Mouse (Mus musculus) brain, embryonic 14.5 days (tissue): ENCODE measurements around the gene Akt3. TPM values are rescaled to one million over a fixed set of nuclear protein-coding genes. Genes with fewer than 3 reads are reported as not detected.
A peak's percentile ranks its signal among the peaks of the same experiment; 100 is the strongest.

Experiments used
- DNase-seq: peaks from one replicate; pipeline ENCODE4 v3.0.0-alpha.2; 2011; ENCODE audit warnings: low read depth
- CTCF ChIP-seq: fragments of 200-500 bp; IDR thresholded peaks from 2 replicates; pipeline ENCODE4 v1.5.1; 2012; ENCODE audit warnings: inconsistent platforms, mild to moderate bottlenecking, moderate library complexity, borderline replicate concordance; ENCODE audit not compliant: insufficient read depth, insufficient read length; ENCODE audit errors: extremely low read depth
- POLR2A ChIP-seq: fragments of 200-500 bp; IDR thresholded peaks from 2 replicates; pipeline ENCODE4 v1.6.1; 2012; ENCODE audit warnings: mild to moderate bottlenecking, inconsistent platforms, borderline replicate concordance; ENCODE audit not compliant: poor library complexity, insufficient read depth, insufficient read length, severe bottlenecking; ENCODE audit errors: extremely low read depth
- polyA plus RNA-seq: library from polyadenylated mRNA; depleted of rRNA; stranded (reverse); fragments of >200 nt; gene quantifications from 2 replicates; pipeline ENCODE4 v1.2.3, GENCODE M21; 2012

Akt3 gene
- polyA plus RNA-seq, 1 experiment = 55.5 TPM

GRCm38 (mm10) chr1:177046963-177047362 is 211.0 kb downstream of the Akt3 start:
- DNase-seq = no peak
- TF ChIP-seq CTCF (no peak), POLR2A (no peak)

- no peak for TF ChIP-seq POLR2A
- no peak for TF ChIP-seq CTCF
- no peak for DNase-seq
These were observed 212.1 kb downstream of the Akt3 start for GRCm38 (mm10) chr1:177045885-177046284.

- TF ChIP-seq POLR2A = no peak
- no peak for TF ChIP-seq CTCF
- no peak for DNase-seq
These were observed 217.9 kb downstream of the Akt3 start for GRCm38 (mm10) chr1:177040058-177040457.

GRCm38 (mm10) chr1:177039093-177039674 is 218.8 kb downstream of the Akt3 start:
- TF ChIP-seq POLR2A (no peak), CTCF (no peak)
- DNase-seq = peak; percentile 89

GRCm38 (mm10) chr1:177038383-177038782 is 219.6 kb downstream of the Akt3 start:
- TF ChIP-seq POLR2A (no peak), CTCF (peak; percentile 8; the same call in 1 of the 2 replicates)
- DNase-seq = peak; percentile 56

GRCm38 (mm10) chr1:177035460-177035859 is 222.5 kb downstream of the Akt3 start:
- TF ChIP-seq POLR2A = no peak
- no peak for TF ChIP-seq CTCF
- DNase-seq = peak; percentile 70

- DNase-seq = peak; percentile 51
- TF ChIP-seq CTCF (no peak), POLR2A (no peak)
These were observed 225.8 kb downstream of the Akt3 start for GRCm38 (mm10) chr1:177032233-177032632.

- no peak for DNase-seq
- TF ChIP-seq CTCF (no peak), POLR2A (no peak)
These were observed 226.8 kb downstream of the Akt3 start for GRCm38 (mm10) chr1:177031196-177031595.

GRCm38 (mm10) chr1:177030669-177031068 is 227.3 kb downstream of the Akt3 start:
- DNase-seq = no peak
- TF ChIP-seq CTCF (no peak), POLR2A (no peak)

- no peak for TF ChIP-seq CTCF
- TF ChIP-seq POLR2A = no peak
These were observed 229.0 kb downstream of the Akt3 start for GRCm38 (mm10) chr1:177029032-177029431.

GRCm38 (mm10) chr1:177027706-177028105 is 230.3 kb downstream of the Akt3 start:
- TF ChIP-seq POLR2A (no peak), CTCF (no peak)

More at GRCm38 (mm10) chr1:177029032-177029431, 229.0 kb downstream of the Akt3 start:
- no peak for DNase-seq

GRCm38 (mm10) chr1:177022751-177023150 is 235.3 kb downstream of the Akt3 start:
- no peak for DNase-seq
- TF ChIP-seq CTCF (no peak), POLR2A (no peak)

More at GRCm38 (mm10) chr1:177027706-177028105, 230.3 kb downstream of the Akt3 start:
- DNase-seq = no peak
